Mouse (Mus musculus) heart, embryonic 14.5 days (tissue): ENCODE measurements around the gene Slc22a2. TPM values are rescaled to one million over a fixed set of nuclear protein-coding genes. Genes with fewer than 3 reads are reported as not detected.

Experiments used
- ATAC-seq: fragments of 200-750 bp; cut with Nextera tagmentation; 2 replicates; pipeline ENCODE4 v1.8.0; 2017; ENCODE audit warnings: low read depth, moderate TSS enrichment; ENCODE audit not compliant: insufficient number of reproducible peaks, insufficient read depth, low FRiP score
- H3K27ac ChIP-seq, 2 experiments: fragments of 200-500 bp in 1 of 2; fragments of 300-500 bp in 1 of 2; sonication (generic) in 1 of 2; replicated peaks in 1 of 2; 2 replicates each; pipeline ENCODE4 v1.5.1; 2012 to 2014; ENCODE audit warnings: low read depth in 2 of 2, low read length in 2 of 2, control low read depth in 1 of 2, mild to moderate bottlenecking in 1 of 2, mixed read lengths in 1 of 2; ENCODE audit not compliant: control insufficient read depth in 1 of 2, insufficient read depth in 1 of 2
- H3K27me3 ChIP-seq: fragments of 300-500 bp; sonication (generic); 2 replicates; pipeline ENCODE4 v1.6.1; 2014; ENCODE audit warnings: mild to moderate bottlenecking, low read length, control low read depth; ENCODE audit not compliant: control insufficient read depth, insufficient read depth
- H3K36me3 ChIP-seq: fragments of 300-500 bp; sonication (generic); 2 replicates; pipeline ENCODE4 v1.6.1; 2014; ENCODE audit warnings: mild to moderate bottlenecking, control low read depth, low read length, mixed read lengths; ENCODE audit not compliant: control insufficient read depth, insufficient read depth
- H3K4me1 ChIP-seq, 2 experiments: fragments of 200-500 bp in 1 of 2; fragments of 300-500 bp in 1 of 2; sonication (generic) in 1 of 2; 2 replicates each; pipeline ENCODE4 v1.6.1; 2012 to 2014; ENCODE audit warnings: low read length in 2 of 2, control low read depth in 1 of 2, mixed read lengths in 1 of 2; ENCODE audit not compliant: control insufficient read depth in 2 of 2, insufficient read depth in 2 of 2
- H3K4me2 ChIP-seq: fragments of 300-500 bp; sonication (generic); 2 replicates; pipeline ENCODE4 v1.6.1; 2014; ENCODE audit warnings: mild to moderate bottlenecking, low read length
- H3K4me3 ChIP-seq, 2 experiments: fragments of 200-500 bp in 1 of 2; fragments of 300-500 bp in 1 of 2; sonication (generic) in 1 of 2; 2 replicates each; pipeline ENCODE4 v1.5.1; 2012 to 2014; ENCODE audit warnings: low read length in 2 of 2, mild to moderate bottlenecking in 2 of 2, control low read depth in 1 of 2, low read depth in 1 of 2, moderate library complexity in 1 of 2; ENCODE audit not compliant: control insufficient read depth in 1 of 2, insufficient read depth in 1 of 2
- H3K9ac ChIP-seq: fragments of 300-500 bp; sonication (generic); 2 replicates; pipeline ENCODE4 v1.6.1; 2014; ENCODE audit warnings: mild to moderate bottlenecking, low read length
- H3K9me3 ChIP-seq: fragments of 300-500 bp; sonication (generic); 2 replicates; pipeline ENCODE4 v1.6.1; 2016; ENCODE audit warnings: low read length, control low read depth; ENCODE audit not compliant: control insufficient read depth
- WGBS: fragments of 180-500 bp; shearing (Covaris S2); extraction: QIAGEN DNeasy Blood & Tissue Kit; methylation state at CpG from one replicate; pipeline ENCODE4 v1.1.7; 2014; 5-methylcytosine and 5-hydroxymethylcytosine counted together
- polyA plus RNA-seq: library from polyadenylated mRNA; unstranded; fragments of >200 nt; fragmentation: Nextera tagmentation; extraction: Ambion mirVana; gene quantifications from 2 replicates; pipeline ENCODE4 v1.2.1, GENCODE M21; 2014

Slc22a2 gene
- polyA plus RNA-seq, 1 experiment from 2014 or later = not detected

GRCm38 (mm10) chr17:12631771-12632600 is 48.1 kb downstream of the Slc22a2 start:
- H3K27me3 ChIP-seq = no peaks in the 10 kb centered on the region
- no peaks in the 10 kb centered on the region for H3K9me3 ChIP-seq
- H3K27ac ChIP-seq = peak overlapping the region; percentile 8 to 50; a peak in 3 of 4 replicates
- peak overlapping the region; percentile 23; the same call in 1 of the 2 replicates for H3K4me2 ChIP-seq
- H3K9ac ChIP-seq = no peak overlapping the region
- no peak overlapping the region for H3K4me3 ChIP-seq
- H3K36me3 ChIP-seq = no peaks in the 10 kb centered on the region
- peak; percentile 54; the same call in 1 of the 2 replicates for ATAC-seq
- peaks cover 12 to 13% of the 10 kb centered on the region in 2 experiments; a peak in 3 of 4 replicates for H3K4me1 ChIP-seq
- 15% methylated on average over 7 of the region's 7 CpGs for WGBS

GRCm38 (mm10) chr17:12634814-12635213 is 50.9 kb downstream of the Slc22a2 start:
- no peak overlapping the region for H3K9ac ChIP-seq
- H3K9me3 ChIP-seq = no peaks in the 10 kb centered on the region
- WGBS = 48% methylated on average over 4 of the region's 4 CpGs
- ATAC-seq = no peak
- H3K27me3 ChIP-seq = peaks cover 6% of the 10 kb centered on the region; the same call in 1 of the 2 replicates
- H3K4me1 ChIP-seq = peaks cover 12 to 13% of the 10 kb centered on the region in 2 experiments; a peak in 3 of 4 replicates
- no peak overlapping the region for H3K27ac ChIP-seq
- no peak overlapping the region for H3K4me3 ChIP-seq
- no peak overlapping the region for H3K4me2 ChIP-seq
- H3K36me3 ChIP-seq = no peaks in the 10 kb centered on the region

- WGBS = 88% methylated on average over 3 of the region's 3 CpGs
- Histone ChIP-seq H3K9ac (no peak overlapping the region), H3K4me1 (no peaks in the 10 kb centered on the region), H3K9me3 (no peaks in the 10 kb centered on the region), H3K27me3 (peaks cover 6% of the 10 kb centered on the region; the same call in 1 of the 2 replicates), H3K4me2 (no peak overlapping the region), H3K4me3 (no peak overlapping the region), H3K27ac (no peak overlapping the region), H3K36me3 (no peaks in the 10 kb centered on the region)
- ATAC-seq = no peak
Measured at GRCm38 (mm10) chr17:12639585-12639984, 55.7 kb downstream of the Slc22a2 start.

GRCm38 (mm10) chr17:12641087-12641486 is 57.2 kb downstream of the Slc22a2 start:
- H3K9ac ChIP-seq = no peak overlapping the region
- no peak overlapping the region for H3K4me3 ChIP-seq
- H3K4me2 ChIP-seq = no peak overlapping the region
- no peaks in the 10 kb centered on the region for H3K4me1 ChIP-seq
- WGBS = 66% methylated on average over 4 of the region's 4 CpGs
- no peak for ATAC-seq
- H3K36me3 ChIP-seq = no peaks in the 10 kb centered on the region
- peaks cover 6% of the 10 kb centered on the region; the same call in 1 of the 2 replicates for H3K27me3 ChIP-seq
- H3K27ac ChIP-seq = no peak overlapping the region
- H3K9me3 ChIP-seq = no peaks in the 10 kb centered on the region

- Histone ChIP-seq H3K36me3 (no peaks in the 10 kb centered on the region), H3K4me2 (no peak overlapping the region), H3K4me1 (no peaks in the 10 kb centered on the region), H3K27ac (no peak overlapping the region), H3K27me3 (no peaks in the 10 kb centered on the region), H3K9me3 (no peaks in the 10 kb centered on the region), H3K4me3 (no peak overlapping the region), H3K9ac (no peak overlapping the region)
- ATAC-seq = no peak
- 93% methylated on average over 5 of the region's 5 CpGs for WGBS
Measured at GRCm38 (mm10) chr17:12645461-12645860, 61.5 kb downstream of the Slc22a2 start.

GRCm38 (mm10) chr17:12652604-12653003 is 68.7 kb downstream of the Slc22a2 start:
- 40% methylated on average over 11 of the region's 11 CpGs for WGBS
- H3K36me3 ChIP-seq = no peaks in the 10 kb centered on the region
- H3K9ac ChIP-seq = no peak overlapping the region
- H3K27me3 ChIP-seq = no peaks in the 10 kb centered on the region
- H3K4me1 ChIP-seq = peaks cover 6 to 12% of the 10 kb centered on the region in 2 experiments
- no peaks in the 10 kb centered on the region for H3K9me3 ChIP-seq
- no peak overlapping the region for H3K4me3 ChIP-seq
- 0 out of 2 replicates have a peak, but pooled peaks have one; percentile 52 for ATAC-seq
- H3K27ac ChIP-seq = 0 out of 4 replicates have a peak overlapping the region, but pooled peaks of 1 of the 2 experiments have one; percentile 21
- no peak overlapping the region for H3K4me2 ChIP-seq

- ATAC-seq = no peak
- Histone ChIP-seq H3K27me3 (no peaks in the 10 kb centered on the region), H3K36me3 (no peaks in the 10 kb centered on the region), H3K9me3 (no peaks in the 10 kb centered on the region), H3K27ac (no peak overlapping the region), H3K4me3 (no peak overlapping the region), H3K9ac (no peak overlapping the region), H3K4me2 (no peak overlapping the region), H3K4me1 (peaks cover 6 to 12% of the 10 kb centered on the region in 2 experiments)
- WGBS = 91% methylated on average over 3 of the region's 3 CpGs
Measured at GRCm38 (mm10) chr17:12654061-12654460, 70.1 kb downstream of the Slc22a2 start.
